Mouse (Mus musculus) liver, embryonic 15.5 days (tissue): ENCODE data around the gene Cnpy1. TPM values are rescaled to one million over a fixed set of nuclear protein-coding genes. Genes with fewer than 3 reads are reported as not detected.

Source experiments
- ATAC-seq: fragments of 200-750 bp; cut with Nextera tagmentation; 2 replicates; pipeline ENCODE4 v1.8.0; 2017; ENCODE audit warnings: moderate number of reproducible peaks, mild to moderate bottlenecking, moderate library complexity; ENCODE audit not compliant: insufficient read depth
- H3K27ac ChIP-seq: fragments of 300-500 bp; sonication (generic); replicated peaks from 2 replicates; pipeline ENCODE4 v1.5.1; 2015; ENCODE audit warnings: mild to moderate bottlenecking, inconsistent platforms
- H3K27me3 ChIP-seq: fragments of 300-500 bp; sonication (generic); 2 replicates; pipeline ENCODE4 v1.6.1; 2015; ENCODE audit warnings: mild to moderate bottlenecking, inconsistent platforms
- H3K36me3 ChIP-seq: fragments of 300-500 bp; sonication (generic); replicated peaks from 2 replicates; pipeline ENCODE4 v1.6.1; 2015; ENCODE audit warnings: moderate library complexity, mild to moderate bottlenecking, inconsistent platforms
- H3K4me1 ChIP-seq: fragments of 300-500 bp; sonication (generic); replicated peaks from 2 replicates; pipeline ENCODE4 v1.6.1; 2015; ENCODE audit warnings: inconsistent platforms
- H3K4me2 ChIP-seq: fragments of 300-500 bp; sonication (generic); 2 replicates; pipeline ENCODE4 v1.6.1; 2015; ENCODE audit warnings: moderate library complexity, mild to moderate bottlenecking, inconsistent platforms
- H3K4me3 ChIP-seq: fragments of 300-500 bp; sonication (generic); replicated peaks from 2 replicates; pipeline ENCODE4 v1.5.1; 2015; ENCODE audit warnings: mild to moderate bottlenecking, inconsistent platforms
- H3K9ac ChIP-seq: fragments of 300-500 bp; sonication (generic); 2 replicates; pipeline ENCODE4 v1.6.1; 2015; ENCODE audit warnings: moderate library complexity, mild to moderate bottlenecking, inconsistent platforms
- H3K9me3 ChIP-seq: fragments of 300-500 bp; sonication (generic); replicated peaks from 2 replicates; pipeline ENCODE4 v1.6.1; 2016; ENCODE audit warnings: inconsistent platforms
- WGBS: fragments of 180-500 bp; shearing (Covaris S2); methylation state at CpG from one replicate; pipeline ENCODE4 v1.1.7; 2015; ENCODE audit warnings: mixed read lengths; ENCODE audit not compliant: insufficient replicate concordance; 5-methylcytosine and 5-hydroxymethylcytosine counted together
- polyA plus RNA-seq: library from polyadenylated mRNA; unstranded; fragments of >200 nt; fragmentation: Nextera tagmentation; extraction: Ambion mirVana; gene quantifications from 2 replicates; pipeline ENCODE4 v1.2.1, GENCODE M21; 2015

The Cnpy1 gene
- polyA plus RNA-seq, result 0.07 TPM in 1 of 2 replicates, not detected in the other

- no peaks in the 10 kb centered on the region for H3K4me1 ChIP-seq
- H3K4me2 ChIP-seq, result no peak within 1 kb of the TSS
- no peaks in the 10 kb centered on the region for H3K36me3 ChIP-seq
- no peaks in the 10 kb centered on the region; the same call in 1 of the 2 replicates for H3K27me3 ChIP-seq
- no peak within 1 kb of the TSS for H3K9ac ChIP-seq
- no peak within 1 kb of the TSS for H3K27ac ChIP-seq
- ATAC-seq, result no peak
- no peaks in the 10 kb centered on the region for H3K9me3 ChIP-seq
- no peak within 1 kb of the TSS for H3K4me3 ChIP-seq
- WGBS, result 63% methylated on average over 11 of the region's 11 CpGs
Measured at GRCm38 (mm10) chr5:28245574-28245973, at the start of gene Cnpy1. TSS of gene Cnpy1 (minus strand) at chr5:28245806.

- Histone ChIP-seq H3K4me2 (no peak overlapping the region), H3K9me3 (no peaks in the 10 kb centered on the region), H3K4me3 (no peak overlapping the region), H3K27ac (no peak overlapping the region), H3K27me3 (no peaks in the 10 kb centered on the region), H3K9ac (no peak overlapping the region), H3K4me1 (no peaks in the 10 kb centered on the region), H3K36me3 (no peaks in the 10 kb centered on the region)
- WGBS, result 2% methylated on average over 6 of the region's 6 CpGs
- ATAC-seq, result no peak
Measured at GRCm38 (mm10) chr5:28293990-28294389, 48.4 kb upstream of the Cnpy1 start.

- Histone ChIP-seq H3K4me3 (no peak overlapping the region), H3K9ac (no peak overlapping the region), H3K4me2 (no peak overlapping the region), H3K27me3 (no peaks in the 10 kb centered on the region), H3K9me3 (no peaks in the 10 kb centered on the region), H3K27ac (no peak overlapping the region), H3K36me3 (no peaks in the 10 kb centered on the region), H3K4me1 (no peaks in the 10 kb centered on the region)
- 32% methylated on average over 3 of the region's 3 CpGs for WGBS
- ATAC-seq, result no peak
Measured at GRCm38 (mm10) chr5:28292281-28292680, 46.7 kb upstream of the Cnpy1 start.

- WGBS, result 38% methylated on average over 5 of the region's 5 CpGs
- H3K27me3 ChIP-seq, result no peaks in the 10 kb centered on the region
- no peaks in the 10 kb centered on the region for H3K4me1 ChIP-seq
- H3K9me3 ChIP-seq, result no peaks in the 10 kb centered on the region
- no peak overlapping the region; the same call in 1 of the 2 replicates for H3K4me2 ChIP-seq
- no peak; the same call in 1 of the 2 replicates for ATAC-seq
- H3K4me3 ChIP-seq, result no peak overlapping the region
- H3K36me3 ChIP-seq, result no peaks in the 10 kb centered on the region
- H3K27ac ChIP-seq, result no peak overlapping the region
- H3K9ac ChIP-seq, result no peak overlapping the region
Measured at GRCm38 (mm10) chr5:28291118-28291850, 45.7 kb upstream of the Cnpy1 start.

GRCm38 (mm10) chr5:28290630-28291029 is 45.0 kb upstream of the Cnpy1 start:
- H3K27me3 ChIP-seq, result no peaks in the 10 kb centered on the region
- no peak for ATAC-seq
- H3K9ac ChIP-seq, result no peak overlapping the region
- H3K4me3 ChIP-seq, result no peak overlapping the region
- no peak overlapping the region for H3K4me2 ChIP-seq
- no peaks in the 10 kb centered on the region for H3K9me3 ChIP-seq
- H3K4me1 ChIP-seq, result no peaks in the 10 kb centered on the region
- 43% methylated on average over 1 of the region's 1 CpGs for WGBS
- H3K36me3 ChIP-seq, result no peaks in the 10 kb centered on the region
- H3K27ac ChIP-seq, result no peak overlapping the region

- Histone ChIP-seq H3K4me1 (no peaks in the 10 kb centered on the region), H3K4me2 (no peak overlapping the region), H3K4me3 (no peak overlapping the region), H3K27ac (no peak overlapping the region), H3K36me3 (no peaks in the 10 kb centered on the region), H3K9ac (no peak overlapping the region), H3K27me3 (no peaks in the 10 kb centered on the region), H3K9me3 (no peaks in the 10 kb centered on the region)
- ATAC-seq, result no peak
- WGBS, result 33% methylated on average over 3 of the region's 3 CpGs
Measured at GRCm38 (mm10) chr5:28289111-28289510, 43.5 kb upstream of the Cnpy1 start.

GRCm38 (mm10) chr5:28277279-28277678 is 31.7 kb upstream of the Cnpy1 start:
- Histone ChIP-seq H3K4me2 (no peak overlapping the region), H3K4me3 (no peak overlapping the region), H3K4me1 (no peaks in the 10 kb centered on the region), H3K27ac (no peak overlapping the region), H3K36me3 (no peaks in the 10 kb centered on the region), H3K27me3 (peaks cover 5% of the 10 kb centered on the region; the same call in 1 of the 2 replicates), H3K9me3 (no peaks in the 10 kb centered on the region), H3K9ac (no peak overlapping the region)
- ATAC-seq, result no peak
- 49% methylated on average over 2 of the region's 2 CpGs for WGBS

GRCm38 (mm10) chr5:28272836-28273235 is 27.2 kb upstream of the Cnpy1 start:
- Histone ChIP-seq H3K27me3 (peaks cover 5% of the 10 kb centered on the region; the same call in 1 of the 2 replicates), H3K9me3 (no peaks in the 10 kb centered on the region), H3K27ac (no peak overlapping the region), H3K4me2 (no peak overlapping the region), H3K4me3 (no peak overlapping the region), H3K4me1 (peaks cover 23% of the 10 kb centered on the region), H3K9ac (no peak overlapping the region), H3K36me3 (no peaks in the 10 kb centered on the region)
- no peak for ATAC-seq
- 60% methylated on average over 2 of the region's 2 CpGs for WGBS

GRCm38 (mm10) chr5:28269469-28269991 is 23.9 kb upstream of the Cnpy1 start:
- Histone ChIP-seq H3K4me2 (peak overlapping the region; percentile 45), H3K9ac (no peak overlapping the region), H3K4me3 (no peak overlapping the region), H3K9me3 (no peaks in the 10 kb centered on the region), H3K4me1 (peaks cover 23% of the 10 kb centered on the region), H3K27me3 (0 out of 2 replicates have a peak, but pooled peaks cover 3% of the 10 kb centered on the region), H3K36me3 (no peaks in the 10 kb centered on the region), H3K27ac (peak overlapping the region; percentile 53; the same call in 1 of the 2 replicates)
- whole genome bisulfite sequencing, result 8% methylated on average over 6 of the region's 6 CpGs
- ATAC-seq, result peak; percentile 86

GRCm38 (mm10) chr5:28267576-28267975 is 22.0 kb upstream of the Cnpy1 start:
- Histone ChIP-seq H3K27me3 (0 out of 2 replicates have a peak, but pooled peaks cover 3% of the 10 kb centered on the region), H3K4me1 (peaks cover 23% of the 10 kb centered on the region), H3K9me3 (no peaks in the 10 kb centered on the region), H3K27ac (no peak overlapping the region), H3K4me3 (no peak overlapping the region), H3K4me2 (no peak overlapping the region), H3K36me3 (no peaks in the 10 kb centered on the region), H3K9ac (no peak overlapping the region)
- no peak for ATAC-seq
- 59% methylated on average over 2 of the region's 2 CpGs for WGBS

GRCm38 (mm10) chr5:28265653-28266052 is 20.0 kb upstream of the Cnpy1 start:
- H3K9me3 ChIP-seq, result no peaks in the 10 kb centered on the region
- H3K27ac ChIP-seq, result no peak overlapping the region
- no peak overlapping the region for H3K4me2 ChIP-seq
- H3K9ac ChIP-seq, result no peak overlapping the region
- peaks cover 22% of the 10 kb centered on the region for H3K4me1 ChIP-seq
- 0 out of 2 replicates have a peak, but pooled peaks cover 3% of the 10 kb centered on the region for H3K27me3 ChIP-seq
- H3K4me3 ChIP-seq, result no peak overlapping the region
- ATAC-seq, result no peak
- H3K36me3 ChIP-seq, result no peaks in the 10 kb centered on the region
